Mouse (Mus musculus) heart, postnatal 0 days (tissue): ENCODE data around the gene Grin2a. TPM values are rescaled to one million over a fixed set of nuclear protein-coding genes. Genes with fewer than 3 reads are reported as not detected.

Source experiments
- ATAC-seq: fragments of 200-750 bp; cut with Nextera tagmentation; 2 replicates; pipeline ENCODE4 v1.8.0; 2017; ENCODE audit warnings: low read depth, moderate number of reproducible peaks, moderate library complexity; ENCODE audit not compliant: insufficient read depth
- DNase-seq: peaks from one replicate; pipeline ENCODE4 v3.0.0-alpha.2; 2016; ENCODE audit warnings: low spot score
- H3K27ac ChIP-seq: fragments of 300-500 bp; sonication (generic); 2 replicates; pipeline ENCODE4 v1.5.1; 2014; ENCODE audit warnings: low read depth, mild to moderate bottlenecking
- H3K27me3 ChIP-seq: fragments of 300-500 bp; sonication (generic); 2 replicates; pipeline ENCODE4 v1.6.1; 2014; ENCODE audit warnings: low read length, mixed read lengths; ENCODE audit not compliant: control insufficient read depth, insufficient read depth
- H3K36me3 ChIP-seq: fragments of 300-500 bp; sonication (generic); replicated peaks from 2 replicates; pipeline ENCODE4 v1.6.1; 2014; ENCODE audit warnings: low read length, mixed read lengths; ENCODE audit not compliant: control insufficient read depth, insufficient read depth
- H3K4me1 ChIP-seq: fragments of 300-500 bp; sonication (generic); 2 replicates; pipeline ENCODE4 v1.6.1; 2014; ENCODE audit warnings: antibody characterized with exemption; ENCODE audit not compliant: control insufficient read depth, insufficient read depth
- H3K4me2 ChIP-seq: fragments of 300-500 bp; sonication (generic); 2 replicates; pipeline ENCODE4 v1.6.1; 2014; ENCODE audit warnings: low read depth, mild to moderate bottlenecking, low read length, moderate library complexity
- H3K4me3 ChIP-seq: fragments of 300-500 bp; sonication (generic); 2 replicates; pipeline ENCODE4 v1.5.1; 2014; ENCODE audit warnings: low read depth, low read length
- H3K9ac ChIP-seq: fragments of 300-500 bp; sonication (generic); replicated peaks from 2 replicates; pipeline ENCODE4 v1.6.1; 2014; ENCODE audit warnings: low read depth, low read length, mixed read lengths
- H3K9me3 ChIP-seq: fragments of 300-500 bp; sonication (generic); replicated peaks from 2 replicates; pipeline ENCODE4 v1.6.1; 2016; ENCODE audit warnings: low read length; ENCODE audit not compliant: control insufficient read depth
- CTCF ChIP-seq: IDR thresholded peaks from 2 replicates; pipeline ENCODE4 v1.5.1; 2016; ENCODE audit warnings: antibody characterized with exemption, control low read depth, low read depth
- EP300 ChIP-seq: IDR thresholded peaks from 2 replicates; pipeline ENCODE4 v1.6.1; 2016; ENCODE audit warnings: antibody characterized with exemption, low read depth
- WGBS: fragments of 180-500 bp; shearing (Covaris S2); extraction: QIAGEN DNeasy Blood & Tissue Kit; methylation state at CpG from one replicate; pipeline ENCODE4 v1.1.7; 2014; 5-methylcytosine and 5-hydroxymethylcytosine counted together
- polyA plus RNA-seq: library from polyadenylated mRNA; unstranded; fragments of >200 nt; fragmentation: Nextera tagmentation; extraction: Ambion mirVana; gene quantifications from 2 replicates; pipeline ENCODE4 v1.2.1, GENCODE M21; 2015
- total RNA-seq: library from RNA; depleted of rRNA; stranded (reverse); fragments of >200 nt; gene quantifications from 2 replicates; pipeline ENCODE4 v1.2.3, GENCODE M21; 2014; ENCODE audit warnings: low replicate concordance

Gene Grin2a
- total and polyA plus RNA-seq, 2 experiments from 2014 or later, result 0.15 to 0.38 TPM

- H3K9ac ChIP-seq, result no peak overlapping the region
- H3K27ac ChIP-seq, result no peak overlapping the region
- no peak overlapping the region for H3K4me3 ChIP-seq
- no peaks in the 10 kb centered on the region for H3K36me3 ChIP-seq
- no peak overlapping the region for H3K4me2 ChIP-seq
- 72% methylated on average over 7 of the region's 7 CpGs for WGBS
- ATAC-seq (no peak), DNase-seq (no peak)
- no peaks in the 10 kb centered on the region for H3K4me1 ChIP-seq
- TF ChIP-seq CTCF, result no peak
- TF ChIP-seq EP300, result no peak
- no peaks in the 10 kb centered on the region for H3K27me3 ChIP-seq
- H3K9me3 ChIP-seq, result no peaks in the 10 kb centered on the region
Measured at GRCm38 (mm10) chr16:9725578-9726113, 269.7 kb downstream of the Grin2a start.

GRCm38 (mm10) chr16:9711398-9711797 lies 284.0 kb downstream of the Grin2a start:
- H3K9ac ChIP-seq, result no peak overlapping the region
- no peaks in the 10 kb centered on the region for H3K4me1 ChIP-seq
- H3K9me3 ChIP-seq, result no peaks in the 10 kb centered on the region
- H3K36me3 ChIP-seq, result no peaks in the 10 kb centered on the region
- no peaks in the 10 kb centered on the region for H3K27me3 ChIP-seq
- DNase-seq (no peak), ATAC-seq (no peak)
- no peak overlapping the region for H3K4me3 ChIP-seq
- H3K4me2 ChIP-seq, result no peak overlapping the region
- TF ChIP-seq EP300 (no peak), CTCF (no peak)
- H3K27ac ChIP-seq, result no peak overlapping the region
- 66% methylated on average over 2 of the region's 2 CpGs for WGBS

- no peaks in the 10 kb centered on the region for H3K27me3 ChIP-seq
- DNase-seq, result no peak
- TF ChIP-seq CTCF (no peak), EP300 (no peak)
- no peak overlapping the region for H3K9ac ChIP-seq
- H3K4me2 ChIP-seq, result no peak overlapping the region
- H3K36me3 ChIP-seq, result no peaks in the 10 kb centered on the region
- ATAC-seq, result no peak
- WGBS, result 43% methylated on average over 2 of the region's 2 CpGs
- no peaks in the 10 kb centered on the region for H3K4me1 ChIP-seq
- H3K9me3 ChIP-seq, result no peaks in the 10 kb centered on the region
- no peak overlapping the region for H3K27ac ChIP-seq
- H3K4me3 ChIP-seq, result no peak overlapping the region
Measured at GRCm38 (mm10) chr16:9709921-9710320, 285.4 kb downstream of the Grin2a start.

- Histone ChIP-seq H3K4me2 (no peak overlapping the region), H3K4me1 (no peaks in the 10 kb centered on the region), H3K27ac (no peak overlapping the region), H3K27me3 (no peaks in the 10 kb centered on the region), H3K9ac (no peak overlapping the region), H3K9me3 (no peaks in the 10 kb centered on the region), H3K4me3 (no peak overlapping the region), H3K36me3 (no peaks in the 10 kb centered on the region)
- TF ChIP-seq CTCF (no peak), EP300 (no peak)
- 62% methylated on average over 2 of the region's 2 CpGs for WGBS
- DNase-seq (no peak), ATAC-seq (no peak)
Measured at GRCm38 (mm10) chr16:9697141-9697540, 298.2 kb downstream of the Grin2a start.

- Histone ChIP-seq H3K9me3 (no peaks in the 10 kb centered on the region), H3K4me2 (no peak overlapping the region), H3K9ac (no peak overlapping the region), H3K4me3 (no peak overlapping the region), H3K27me3 (no peaks in the 10 kb centered on the region), H3K36me3 (no peaks in the 10 kb centered on the region), H3K4me1 (no peaks in the 10 kb centered on the region), H3K27ac (no peak overlapping the region)
- ATAC-seq (no peak), DNase-seq (no peak)
- WGBS, result 56% methylated on average over 4 of the region's 4 CpGs
- TF ChIP-seq EP300 (no peak), CTCF (no peak)
Measured at GRCm38 (mm10) chr16:9694081-9694480, 301.3 kb downstream of the Grin2a start.

GRCm38 (mm10) chr16:9688523-9689140 lies 306.7 kb downstream of the Grin2a start:
- ATAC-seq (no peak), DNase-seq (no peak)
- TF ChIP-seq EP300, result no peak
- TF ChIP-seq CTCF, result no peak
- WGBS, result 31% methylated on average over 1 of the region's 1 CpGs
- Histone ChIP-seq H3K4me2 (no peak overlapping the region), H3K9ac (no peak overlapping the region), H3K27me3 (no peaks in the 10 kb centered on the region), H3K36me3 (no peaks in the 10 kb centered on the region), H3K9me3 (no peaks in the 10 kb centered on the region), H3K4me1 (no peaks in the 10 kb centered on the region), H3K4me3 (no peak overlapping the region), H3K27ac (no peak overlapping the region)
